Comparison of ENCODE assay signal across 20 mouse cellular contexts in genomic region chr5:96331738-96332070, GRCm38 (mm10). TPM values are rescaled to one million over a fixed set of nuclear protein-coding genes. Genes with fewer than 3 reads are reported as not detected.
DNase-seq lines count a peak whose midpoint lies in the region; ATAC-seq and TF ChIP-seq lines count a peak whose summit lies in the region.
"Had no signal": no experiment of that assay in that cellular context is flagged by ENCODE, and none has a peak within 500 bp of the region (broad histone marks: within the 10 kb centered on the region; RNA-seq: fewer than 3 reads in every experiment).

No protein-coding gene starts in this region.

- no peaks in the 10 kb centered on the region for H3K79me2 ChIP-seq in myocyte (ENCODE audit: control insufficient read depth, insufficient read depth)

- no peak for TF ChIP-seq POLR2A in myocyte (IDR thresholded peaks at IDR 0.05; ENCODE audit: insufficient read length, low read depth)

- no peak for DNase-seq in kidney, adult 11 months
- DNase-seq in limb, embryonic 10.5 days (ENCODE audit: low spot score): no peak
- DNase-seq: cerebellum, adult 2 months; cerebellum, postnatal 25 days; lung, postnatal 36 days; retina, postnatal 1 day; right cerebral cortex, postnatal 14 days had no signal

- 25% methylated on average over 5 of the region's 5 CpGs for WGBS in kidney, embryonic 14.5 days
- 48% methylated on average over 5 of the region's 5 CpGs for WGBS in limb, embryonic 12.5 days
- 85% methylated on average over 5 of the region's 5 CpGs for WGBS in limb, embryonic 10.5 days
- 44% methylated on average over 5 of the region's 5 CpGs for WGBS in intestine, postnatal 0 days
- WGBS in midbrain, embryonic 15.5 days: 88% methylated on average over 5 of the region's 5 CpGs
- 91% methylated on average over 5 of the region's 5 CpGs for WGBS in midbrain, embryonic 16.5 days

- peaks cover 7% of the 10 kb centered on the region; the same call in 1 of the 2 replicates for H3K4me1 ChIP-seq in kidney, embryonic 14.5 days (ENCODE audit: control insufficient read depth, insufficient read depth, low read length)
- H3K4me1 ChIP-seq in limb, embryonic 12.5 days (replicated peaks): peaks cover 17% of the 10 kb centered on the region
- H3K4me1 ChIP-seq in limb, embryonic 10.5 days: peaks cover 4% of the 10 kb centered on the region; the same call in 1 of the 2 replicates
- H3K4me1 ChIP-seq in intestine, postnatal 0 days (replicated peaks; ENCODE audit: control insufficient read depth, insufficient read depth, low read length): no peaks in the 10 kb centered on the region
- H3K4me1 ChIP-seq in midbrain, embryonic 15.5 days: no peaks in the 10 kb centered on the region
- H3K4me1 ChIP-seq in midbrain, embryonic 16.5 days (ENCODE audit: control insufficient read depth, insufficient read depth, low read length): no peaks in the 10 kb centered on the region
- H3K4me1 ChIP-seq: lung, embryonic 15.5 days; megakaryocyte, embryonic 14.5 days; midbrain, embryonic 12.5 days; neural tube, embryonic 15.5 days had no signal

- H3K9me3 ChIP-seq in kidney, embryonic 14.5 days (ENCODE audit: control insufficient read depth, low read length): peaks cover 4% of the 10 kb centered on the region; the same call in 1 of the 2 replicates
- H3K9me3 ChIP-seq in limb, embryonic 12.5 days: 0 out of 2 replicates have a peak, but pooled peaks cover 3% of the 10 kb centered on the region
- no peaks in the 10 kb centered on the region for H3K9me3 ChIP-seq in limb, embryonic 10.5 days (replicated peaks)
- no peaks in the 10 kb centered on the region for H3K9me3 ChIP-seq in intestine, postnatal 0 days (ENCODE audit: control insufficient read depth)
- H3K9me3 ChIP-seq in midbrain, embryonic 15.5 days: no peaks in the 10 kb centered on the region
- H3K9me3 ChIP-seq in midbrain, embryonic 16.5 days (replicated peaks; ENCODE audit: control insufficient read depth, low read length, poor library complexity, severe bottlenecking): no peaks in the 10 kb centered on the region
- H3K9me3 ChIP-seq: lung, embryonic 15.5 days; midbrain, embryonic 12.5 days; neural tube, embryonic 15.5 days had no signal

- TF ChIP-seq CTCF in intestine, postnatal 0 days (IDR thresholded peaks at IDR 0.05; ENCODE audit: low read depth): no peak

- H3K4me2 ChIP-seq in kidney, embryonic 14.5 days (replicated peaks; ENCODE audit: low read depth, low read length): peak overlapping the region; percentile 35
- H3K4me2 ChIP-seq in limb, embryonic 12.5 days: 0 out of 2 replicates have a peak overlapping the region, but pooled peaks have one; percentile 4
- H3K4me2 ChIP-seq in intestine, postnatal 0 days (replicated peaks; ENCODE audit: low read depth): peak overlapping the region; percentile 30; the same call in 1 of the 2 replicates
- H3K4me2 ChIP-seq in myocyte (ENCODE audit: low read depth): peak overlapping the region; percentile 30
- no peak overlapping the region for H3K4me2 ChIP-seq in midbrain, embryonic 15.5 days
- H3K4me2 ChIP-seq in midbrain, embryonic 16.5 days (ENCODE audit: low read length): no peak overlapping the region
- H3K4me2 ChIP-seq: lung, embryonic 15.5 days; midbrain, embryonic 12.5 days; neural tube, embryonic 15.5 days had no signal

- no peak overlapping the region for H3ac ChIP-seq in myocyte (ENCODE audit: control insufficient read depth, insufficient read length)

- no peak overlapping the region for H3K9ac ChIP-seq in kidney, embryonic 14.5 days (ENCODE audit: low read depth, low read length)
- no peak overlapping the region for H3K9ac ChIP-seq in limb, embryonic 12.5 days (replicated peaks)
- no peak overlapping the region for H3K9ac ChIP-seq in intestine, postnatal 0 days (ENCODE audit: low read depth, low read length)
- no peak overlapping the region for H3K9ac ChIP-seq in midbrain, embryonic 15.5 days
- H3K9ac ChIP-seq in midbrain, embryonic 16.5 days (ENCODE audit: low read depth, low read length): no peak overlapping the region
- H3K9ac ChIP-seq: lung, embryonic 15.5 days; midbrain, embryonic 12.5 days; neural tube, embryonic 15.5 days had no signal

- H3K27me3 ChIP-seq in kidney, embryonic 14.5 days (ENCODE audit: control insufficient read depth, insufficient read depth, low read length): no peaks in the 10 kb centered on the region
- no peaks in the 10 kb centered on the region for H3K27me3 ChIP-seq in limb, embryonic 12.5 days
- H3K27me3 ChIP-seq in limb, embryonic 10.5 days (ENCODE audit: low read depth, poor library complexity, severe bottlenecking): no peaks in the 10 kb centered on the region
- no peaks in the 10 kb centered on the region for H3K27me3 ChIP-seq in intestine, postnatal 0 days (replicated peaks; ENCODE audit: control insufficient read depth, insufficient read depth, low read length)
- H3K27me3 ChIP-seq in myocyte (ENCODE audit: control insufficient read depth, insufficient read depth, insufficient read length): no peaks in the 10 kb centered on the region
- H3K27me3 ChIP-seq in midbrain, embryonic 15.5 days (replicated peaks): no peaks in the 10 kb centered on the region
- H3K27me3 ChIP-seq in midbrain, embryonic 16.5 days (ENCODE audit: control insufficient read depth, insufficient read depth, low read depth, low read length): no peaks in the 10 kb centered on the region
- H3K27me3 ChIP-seq: lung, embryonic 15.5 days; megakaryocyte, embryonic 14.5 days; midbrain, embryonic 12.5 days; neural tube, embryonic 15.5 days had no signal

- peak; percentile 33; the same call in 1 of the 2 replicates for ATAC-seq in kidney, embryonic 14.5 days (ENCODE audit: low FRiP score, low TSS enrichment)
- no peak for ATAC-seq in limb, embryonic 12.5 days (ENCODE audit: insufficient number of reproducible peaks, insufficient read depth, low FRiP score, low TSS enrichment, low read depth)
- ATAC-seq in intestine, postnatal 0 days: no peak
- no peak for ATAC-seq in midbrain, embryonic 15.5 days (replicated peaks)
- no peak for ATAC-seq in midbrain, embryonic 16.5 days
- ATAC-seq: CD4-positive, CD25-positive, alpha-beta regulatory T cell, adult 4 months; forebrain, embryonic 14.5 days; hindbrain, embryonic 16.5 days had no signal

- H3K27ac ChIP-seq in kidney, embryonic 14.5 days (ENCODE audit: low read depth, low read length): no peak overlapping the region
- no peak overlapping the region for H3K27ac ChIP-seq in limb, embryonic 12.5 days
- no peak overlapping the region for H3K27ac ChIP-seq in limb, embryonic 10.5 days
- H3K27ac ChIP-seq in intestine, postnatal 0 days (ENCODE audit: low read depth, low read length): no peak overlapping the region
- H3K27ac ChIP-seq in midbrain, embryonic 15.5 days: no peak overlapping the region
- H3K27ac ChIP-seq in midbrain, embryonic 16.5 days (ENCODE audit: low read length): no peak overlapping the region
- H3K27ac ChIP-seq: lung, embryonic 15.5 days; midbrain, embryonic 12.5 days; neural tube, embryonic 15.5 days had no signal

- H3K36me3 ChIP-seq in kidney, embryonic 14.5 days (ENCODE audit: control insufficient read depth, insufficient read depth, low read length): no peaks in the 10 kb centered on the region
- no peaks in the 10 kb centered on the region for H3K36me3 ChIP-seq in limb, embryonic 12.5 days
- no peaks in the 10 kb centered on the region for H3K36me3 ChIP-seq in limb, embryonic 10.5 days
- H3K36me3 ChIP-seq in intestine, postnatal 0 days (ENCODE audit: control insufficient read depth, insufficient read depth): no peaks in the 10 kb centered on the region
- H3K36me3 ChIP-seq in myocyte (ENCODE audit: control insufficient read depth, insufficient read depth): no peaks in the 10 kb centered on the region
- no peaks in the 10 kb centered on the region for H3K36me3 ChIP-seq in midbrain, embryonic 15.5 days (replicated peaks)
- no peaks in the 10 kb centered on the region for H3K36me3 ChIP-seq in midbrain, embryonic 16.5 days (ENCODE audit: control insufficient read depth, insufficient read depth, low read length)
- H3K36me3 ChIP-seq: lung, embryonic 15.5 days; midbrain, embryonic 12.5 days; neural tube, embryonic 15.5 days had no signal

- 0 out of 2 replicates have a peak overlapping the region, but pooled peaks have one; percentile 12 for H3K4me3 ChIP-seq in kidney, embryonic 14.5 days (ENCODE audit: low read length)
- no peak overlapping the region for H3K4me3 ChIP-seq in limb, embryonic 12.5 days (replicated peaks)
- no peak overlapping the region for H3K4me3 ChIP-seq in limb, embryonic 10.5 days
- no peak overlapping the region for H3K4me3 ChIP-seq in intestine, postnatal 0 days (ENCODE audit: low read depth, low read length)
- no peak overlapping the region for H3K4me3 ChIP-seq in myocyte
- H3K4me3 ChIP-seq in midbrain, embryonic 15.5 days: no peak overlapping the region
- H3K4me3 ChIP-seq in midbrain, embryonic 16.5 days (ENCODE audit: low read depth, low read length): no peak overlapping the region
- H3K4me3 ChIP-seq: lung, embryonic 15.5 days; megakaryocyte, embryonic 14.5 days; midbrain, embryonic 12.5 days; neural tube, embryonic 15.5 days had no signal

TF ChIP-seq in myocyte, 11 proteins besides CTCF, POLR2A, EP300 and RAD21 (continues in another document):
- TF ChIP-seq E2F4 (IDR thresholded peaks at IDR 0.05; ENCODE audit: insufficient read depth): no peak
- no peak for TF ChIP-seq MYOG (IDR thresholded peaks at IDR 0.05; ENCODE audit: control insufficient read depth in 1 of 3, insufficient read depth in 1 of 3, insufficient read length in 2 of 3, low read depth in 2 of 3)
- no peak for TF ChIP-seq MAX (IDR thresholded peaks at IDR 0.05; ENCODE audit: low read depth)
- no peak for TF ChIP-seq POLR2AphosphoS2 (IDR thresholded peaks at IDR 0.05; ENCODE audit: insufficient read length, low read depth)
- TF ChIP-seq REST (IDR thresholded peaks at IDR 0.05; ENCODE audit: insufficient read depth, insufficient read length): no peak
- TF ChIP-seq CEBPB (IDR thresholded peaks at IDR 0.05; ENCODE audit: insufficient read depth, poor library complexity, severe bottlenecking): no peak
- no peak for TF ChIP-seq TCF3 (IDR thresholded peaks at IDR 0.05; ENCODE audit: insufficient read length, low read depth)
- no peak for TF ChIP-seq SRF (IDR thresholded peaks at IDR 0.05; ENCODE audit: control insufficient read depth, insufficient read length, low read depth)
- TF ChIP-seq TCF12 (IDR thresholded peaks at IDR 0.05; ENCODE audit: insufficient read depth, poor library complexity, severe bottlenecking): no peak
- no peak for TF ChIP-seq MYOD1 (IDR thresholded peaks at IDR 0.05; ENCODE audit: control insufficient read depth in 1 of 3, insufficient read length in 2 of 3, low read depth in 2 of 3)

RNA-seq across cellular contexts. Expression of gene Fras1, which starts 42.1 kb away (rescaled TPM):
- 43.7 and 71.3 TPM in 2 replicates for polyA plus RNA-seq in kidney, embryonic 14.5 days (2014; fragmentation: Nextera tagmentation; extraction: Ambion mirVana)
- 18.3 and 18.9 TPM in 2 replicates for polyA plus RNA-seq in limb, embryonic 12.5 days (2016; fragmentation: Nextera tagmentation; extraction: Ambion mirVana)
- 10.1 and 12.8 TPM in 2 replicates for polyA plus RNA-seq in limb, embryonic 10.5 days (2016; fragmentation: Nextera tagmentation; extraction: Ambion mirVana)
- 3.2 and 3.5 TPM in 2 replicates for polyA plus RNA-seq in intestine, postnatal 0 days (2015; fragmentation: Nextera tagmentation; extraction: Ambion mirVana)
- polyA plus RNA-seq in myocyte (2012; fragmentation: generic; extraction: Trizol): 1.5 TPM
- 4.7 and 6.4 TPM in 2 replicates for polyA plus RNA-seq in midbrain, embryonic 15.5 days (2015; fragmentation: Nextera tagmentation; extraction: Ambion mirVana)
- polyA plus RNA-seq in midbrain, embryonic 16.5 days (2015; fragmentation: Nextera tagmentation; extraction: Ambion mirVana): 4.2 and 4.6 TPM in 2 replicates

Comparison
In these comparisons a context has a peak if more than half of its experiments do, and no peak if none do; other contexts are left out.
1. H3K4me2 ChIP-seq: peak in kidney, embryonic 14.5 days (single experiment), limb, embryonic 12.5 days (single experiment), intestine, postnatal 0 days (single experiment) and myocyte (single experiment); none in midbrain, embryonic 15.5 days (single experiment) and midbrain, embryonic 16.5 days (single experiment).